Mouse (Mus musculus) thymus, postnatal 36 days (tissue): ENCODE measurements around the gene Gm49403.

Source experiments
- DNase-seq, 2 experiments: peaks; one replicate each; pipeline ENCODE4 v3.0.0; 2022; ENCODE audit warnings: mixed read lengths in 2 of 2

Gene Gm49403

DNA sequence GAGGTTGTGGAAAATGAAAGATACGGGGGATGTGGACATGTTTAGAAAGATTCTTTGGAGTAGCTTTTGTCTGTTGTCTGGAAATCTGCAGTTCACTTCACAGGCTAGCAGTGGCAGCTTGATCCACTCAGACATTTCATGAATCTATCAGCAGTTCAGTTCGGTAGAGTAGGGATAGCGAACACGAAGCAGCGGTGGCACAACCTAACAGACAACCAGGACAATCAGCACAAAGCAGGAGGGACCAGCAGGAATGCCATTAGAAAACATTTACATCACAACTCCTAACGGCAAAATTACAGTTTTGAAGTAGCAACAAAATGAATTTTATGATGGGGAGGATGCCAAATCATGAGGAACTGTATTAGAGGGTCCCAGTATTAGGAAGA lies 35.9 kb downstream of the Gm49403 start:
- no peak for DNase-seq

DNA sequence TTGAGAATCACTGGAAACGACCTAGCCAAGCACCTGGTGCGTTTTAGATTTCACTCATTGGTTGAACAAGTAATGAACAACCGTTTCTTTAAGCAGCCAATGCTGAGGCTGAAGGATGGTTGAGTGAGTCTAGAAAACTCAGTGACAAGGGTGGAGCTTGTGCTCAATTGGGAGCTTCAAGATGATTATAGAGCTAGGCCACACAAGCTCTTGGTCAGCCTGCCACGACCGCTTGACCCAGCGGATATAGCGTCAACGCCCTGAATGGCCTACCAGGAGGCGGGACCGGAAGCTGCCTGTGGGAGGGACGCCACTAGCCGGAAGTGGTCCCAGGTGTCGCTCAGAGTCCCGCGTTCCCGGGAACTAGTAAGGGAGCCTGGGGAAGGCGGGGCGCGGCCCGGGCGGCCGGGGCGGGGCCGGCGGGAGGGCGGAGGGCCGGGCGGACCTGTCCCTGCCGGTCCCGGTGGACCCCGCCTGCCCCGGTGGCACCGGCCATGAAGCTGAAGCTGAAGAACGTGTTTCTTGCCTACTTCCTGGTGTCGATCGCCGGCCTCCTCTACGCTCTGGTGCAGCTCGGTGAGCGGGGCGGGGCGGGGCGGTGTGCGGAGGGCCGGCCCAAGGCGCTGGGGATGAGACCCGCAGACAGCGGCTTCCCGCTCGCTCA lies 36.5 kb downstream of the Gm49403 start, which contains the start of gene B3gat3:
TSS of gene B3gat3 (plus strand) at position 302 of the 664 bp plus-strand sequence.
- peak; percentile 82 to 84 for DNase-seq

DNA sequence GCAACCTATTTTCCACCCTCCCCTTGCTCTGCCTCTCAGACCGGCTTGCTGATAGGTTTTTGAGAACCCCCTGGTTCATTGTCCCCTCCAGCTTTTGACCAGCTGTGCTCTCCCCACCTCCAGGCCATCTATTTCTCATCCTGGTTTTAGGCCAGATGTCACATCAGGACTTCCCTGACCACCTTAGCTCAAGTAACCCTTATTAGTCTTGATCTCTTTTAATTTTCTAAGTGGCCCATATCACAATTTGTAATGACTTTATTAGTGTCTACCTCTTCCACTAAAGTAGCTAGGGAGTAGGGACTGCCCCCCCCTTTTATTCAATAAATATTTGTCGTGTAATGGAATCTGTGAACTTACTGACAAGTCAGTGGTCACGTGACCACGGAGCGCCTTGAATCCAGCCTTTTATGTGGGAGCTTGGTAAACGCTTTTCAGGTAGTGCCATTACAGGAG lies 37.1 kb downstream of the Gm49403 start:
- peak in 1 of 2 experiments; percentile 18 for DNase-seq

DNA sequence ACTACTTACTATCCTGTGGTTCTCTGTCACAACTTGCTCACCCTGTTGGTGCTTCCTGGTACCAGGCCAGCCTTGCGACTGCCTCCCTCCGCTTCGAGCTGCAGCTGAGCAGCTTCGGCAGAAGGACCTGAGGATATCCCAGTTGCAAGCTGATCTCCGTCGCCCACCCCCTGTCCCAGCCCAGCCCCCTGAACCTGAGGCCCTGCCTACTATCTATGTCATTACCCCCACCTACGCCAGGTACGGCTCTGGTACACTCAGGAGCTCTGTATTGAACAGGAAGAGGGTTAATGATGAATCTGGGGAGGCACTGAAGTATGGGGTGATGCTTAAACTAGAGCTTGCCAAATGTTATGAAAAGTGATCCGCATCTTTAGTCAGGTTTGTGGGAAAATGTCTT lies 38.0 kb downstream of the Gm49403 start:
- DNase-seq: peak in 1 of 2 experiments; percentile 14

DNA sequence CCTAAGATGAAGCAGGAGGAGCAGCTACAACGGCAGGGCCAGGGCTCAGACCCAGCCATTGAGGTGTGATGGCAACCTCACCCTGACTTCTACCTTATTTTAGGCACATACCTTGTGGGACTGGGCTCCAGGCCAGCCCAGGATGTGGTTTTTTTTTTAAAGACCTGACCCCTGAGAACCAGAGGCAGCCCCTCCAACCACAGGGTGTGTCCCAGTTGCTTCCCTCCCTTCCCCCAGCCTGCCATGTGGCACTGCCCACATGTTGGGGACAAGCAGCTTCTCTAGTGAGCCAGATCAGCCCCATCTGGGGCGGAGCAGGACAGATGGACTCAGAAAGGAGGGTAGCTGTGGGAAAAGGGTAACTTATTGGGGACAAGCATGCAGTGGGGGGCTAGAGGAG lies 43.0 kb downstream of the Gm49403 start:
- no peak for DNase-seq

DNA sequence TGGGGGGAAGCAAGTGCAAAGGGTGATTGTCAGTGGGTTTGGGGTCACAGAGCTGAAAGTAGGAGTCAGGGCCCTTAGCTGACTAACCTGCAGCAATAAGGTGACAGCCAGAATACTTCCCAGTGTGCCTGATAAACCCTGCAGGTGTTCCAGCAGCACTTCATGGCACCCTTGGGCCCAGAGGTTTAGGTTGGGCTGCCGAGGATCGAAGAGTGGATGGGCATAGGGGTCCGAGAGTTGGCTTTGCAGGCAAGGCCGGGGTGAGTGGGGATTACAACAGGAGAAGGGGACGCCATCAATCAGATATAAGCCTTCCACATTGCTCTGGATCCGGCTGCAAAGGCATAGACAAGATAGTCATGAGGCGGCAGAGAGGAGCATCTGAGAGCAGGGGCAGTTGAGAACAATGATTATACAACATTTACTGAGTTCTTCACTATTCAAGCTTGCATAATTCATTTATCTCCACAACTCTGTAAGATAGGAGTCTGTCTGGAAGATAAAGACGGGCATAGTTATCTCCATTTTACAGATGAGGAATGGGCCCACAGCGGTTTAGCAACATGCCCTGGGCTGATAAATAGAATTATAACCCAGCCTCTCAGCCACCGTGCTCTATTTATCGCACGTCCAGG lies 44.3 kb downstream of the Gm49403 start:
- DNase-seq: no peak

DNA sequence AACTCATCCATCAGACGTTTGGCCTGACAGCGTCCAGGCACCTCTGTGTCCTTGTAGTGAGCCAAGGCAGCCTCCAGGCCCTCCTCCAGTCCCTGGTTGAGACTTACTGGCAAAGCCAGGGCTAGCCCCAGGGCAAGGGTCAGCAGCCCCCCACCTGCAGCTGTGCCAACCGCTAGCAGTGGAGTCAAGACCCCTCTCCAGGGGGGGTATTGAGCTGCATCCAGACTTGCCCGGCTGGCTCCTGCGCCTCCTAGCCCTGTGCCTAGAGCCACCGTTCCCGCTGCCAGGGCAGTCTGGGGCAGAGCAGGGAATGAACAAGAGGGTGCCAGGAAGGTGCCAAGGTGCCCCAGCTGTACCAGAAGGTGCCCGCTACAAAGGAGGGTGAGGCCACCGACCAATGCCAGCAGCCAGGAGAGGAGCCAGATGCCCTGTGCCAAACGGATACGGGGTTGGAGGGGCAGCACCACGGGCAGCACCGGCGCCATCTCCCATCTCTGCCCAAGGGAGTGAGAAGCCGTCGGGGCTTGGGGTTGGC lies 45.0 kb downstream of the Gm49403 start:
- no peak for DNase-seq

DNA sequence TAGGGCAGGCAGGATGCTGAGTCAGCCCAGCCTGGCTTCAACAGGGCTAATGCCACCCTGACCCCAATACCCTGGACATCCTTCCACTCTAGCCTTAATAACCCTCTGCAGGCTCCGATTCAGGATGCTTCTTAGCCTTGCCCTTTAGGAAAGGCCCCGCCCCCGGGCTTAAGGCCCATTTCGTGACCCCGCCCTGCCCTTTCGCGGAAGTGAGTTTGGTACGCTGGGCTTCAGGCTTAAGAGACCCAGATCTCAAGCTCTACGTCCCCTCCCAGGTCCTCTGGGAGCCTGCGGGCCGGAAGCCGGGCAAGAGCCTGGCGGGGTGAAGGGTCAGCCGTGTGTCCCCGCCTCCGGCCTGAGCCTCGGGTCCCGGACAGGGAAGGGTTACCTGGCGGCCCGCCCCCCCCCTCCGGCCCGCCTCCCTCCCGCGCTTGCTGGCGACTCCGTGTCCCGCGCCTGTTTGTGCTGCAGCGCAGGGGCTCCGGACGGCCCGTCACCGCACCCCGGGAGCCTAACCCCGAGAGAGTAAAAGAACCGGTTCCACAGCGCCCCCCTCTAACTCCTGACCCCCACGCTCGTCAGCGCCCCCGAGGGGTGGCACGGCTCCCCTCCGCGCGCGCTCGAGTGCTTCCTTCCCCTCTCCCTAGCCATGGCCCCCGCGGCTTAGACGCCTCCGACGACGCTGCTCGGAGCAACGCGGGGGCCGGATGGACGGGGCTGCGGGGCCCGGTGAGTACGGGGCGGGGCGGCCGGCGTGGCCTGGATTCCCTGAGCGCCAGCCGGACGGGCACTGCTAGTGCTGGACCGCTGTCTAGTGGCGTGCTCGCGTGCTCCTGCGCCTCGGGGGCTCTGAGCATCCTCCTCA lies 45.7 kb downstream of the Gm49403 start, which contains the start of the genes Rom1 and Eml3:
TSS of gene Rom1 (minus strand) at position 133 of the 865 bp plus-strand sequence.
TSS of gene Eml3 (plus strand) at position 329 of the 865 bp plus-strand sequence.
- DNase-seq: peak; percentile 89

DNA sequence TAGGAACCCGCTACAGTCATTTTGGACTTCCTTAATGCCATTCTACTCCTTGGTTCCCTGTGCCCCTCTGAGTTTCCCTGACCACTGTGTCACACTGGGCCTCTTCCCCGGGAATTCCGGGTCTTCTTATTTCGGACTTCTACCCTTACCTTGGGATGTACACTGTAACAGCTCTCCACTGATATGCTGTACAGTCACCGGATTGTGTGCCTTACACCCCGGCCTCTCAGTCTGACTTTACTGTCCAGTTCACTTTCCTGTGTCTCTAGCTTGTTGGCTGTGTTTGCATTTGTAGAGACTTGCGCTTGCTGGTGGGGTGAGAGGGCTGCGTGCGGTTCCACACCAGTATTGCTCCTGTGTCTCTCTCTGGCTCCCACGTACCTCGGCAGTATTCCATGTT lies 46.4 kb downstream of the Gm49403 start:
- DNase-seq: no peak

DNA sequence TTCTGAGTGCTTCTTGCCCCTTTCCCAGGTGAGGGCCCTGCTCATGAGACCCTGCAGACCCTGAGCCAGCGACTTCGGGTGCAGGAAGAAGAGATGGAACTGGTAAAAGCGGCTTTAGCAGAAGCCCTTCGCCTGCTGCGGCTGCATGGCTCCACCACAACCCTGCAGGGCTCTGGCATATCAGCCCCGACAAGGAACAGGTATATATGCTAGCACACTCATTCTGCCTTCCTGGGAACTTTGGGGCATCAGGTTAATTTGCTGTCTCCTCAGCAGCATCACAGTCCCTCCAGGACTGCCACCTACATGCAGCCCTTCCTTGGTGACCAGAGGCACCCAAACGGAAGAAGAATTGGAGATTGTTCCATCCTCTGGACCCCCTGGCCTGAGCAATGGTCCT lies 47.0 kb downstream of the Gm49403 start:
- DNase-seq: no peak

DNA sequence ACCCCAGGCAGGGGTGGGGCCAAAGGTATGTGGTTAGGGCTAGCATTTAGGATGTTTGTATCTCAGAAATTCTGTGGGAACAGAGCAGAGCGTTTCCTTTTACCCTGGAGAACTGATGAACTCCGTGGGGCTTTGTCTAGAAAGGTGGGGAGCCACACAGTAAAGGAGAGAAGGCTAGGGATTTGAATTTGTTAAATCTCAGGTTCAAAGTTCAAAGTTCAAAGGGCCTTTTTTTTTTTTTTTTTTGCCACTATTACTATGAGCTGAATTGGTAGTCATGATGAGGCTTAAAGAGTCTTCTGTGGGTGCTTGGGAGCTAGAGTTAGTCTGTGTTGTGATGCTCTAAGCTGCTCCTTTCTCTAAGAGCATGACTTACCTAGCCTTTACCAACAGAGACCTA lies 53.0 kb downstream of the Gm49403 start:
- DNase-seq: no peak
